Mouse (Mus musculus) brain, adult 2 months (tissue): ENCODE results near the gene E2f1.

Source experiments
- DNase-seq: peaks from one replicate; pipeline ENCODE4 v3.0.0; 2011; ENCODE audit warnings: low read depth, low spot score

Gene E2f1

DNA sequence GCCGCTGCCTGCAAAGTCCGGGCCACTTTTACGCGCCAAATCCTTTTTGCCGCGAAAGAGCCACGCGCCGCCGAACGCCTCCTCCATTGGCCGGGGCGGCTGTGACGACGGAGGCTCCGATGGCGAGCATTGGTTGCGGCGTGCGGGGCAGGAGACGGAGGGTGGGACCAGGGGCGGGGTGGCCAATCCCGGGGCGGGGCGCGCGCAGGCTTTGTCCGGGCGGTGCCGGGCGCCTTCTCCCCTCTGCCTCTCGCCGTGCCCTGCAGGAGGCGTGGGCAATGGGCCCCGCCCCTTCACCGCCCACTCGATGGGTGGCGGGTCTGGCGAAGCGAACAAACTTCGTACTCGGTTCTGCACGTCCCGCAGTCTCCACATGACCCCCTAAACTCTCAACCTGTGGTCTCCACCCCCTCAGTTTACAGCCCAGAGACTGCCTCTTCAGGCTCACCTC is at the start of gene E2f1:
E2f1 (minus strand) TSS at position 57 of the 451 bp plus-strand sequence.
- peak; percentile 97 for DNase-seq

DNA sequence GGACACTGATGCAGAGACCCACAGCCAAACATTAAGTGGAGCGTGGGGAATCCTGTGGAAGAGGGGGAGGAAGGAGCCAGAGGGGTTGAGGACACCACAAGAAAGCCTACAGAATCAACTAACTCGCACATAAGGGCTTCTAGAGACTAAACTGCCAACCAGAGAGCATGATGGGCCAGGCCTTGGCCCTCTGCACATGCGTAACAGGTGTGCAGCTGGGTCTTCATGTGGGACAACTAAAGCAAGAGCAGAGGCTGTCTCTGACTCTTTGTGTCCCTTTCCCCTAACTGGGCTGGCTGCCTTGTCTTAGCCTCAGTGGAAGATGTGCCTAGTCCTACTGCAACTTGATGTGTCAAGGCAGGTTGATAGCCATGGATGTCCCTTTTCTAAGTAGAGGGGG is 47.4 kb upstream of the E2f1 start:
- no peak for DNase-seq

GRCm38 (mm10) chr2:154615674-154616073 is 46.0 kb upstream of the E2f1 start:
- no peak for DNase-seq

DNA sequence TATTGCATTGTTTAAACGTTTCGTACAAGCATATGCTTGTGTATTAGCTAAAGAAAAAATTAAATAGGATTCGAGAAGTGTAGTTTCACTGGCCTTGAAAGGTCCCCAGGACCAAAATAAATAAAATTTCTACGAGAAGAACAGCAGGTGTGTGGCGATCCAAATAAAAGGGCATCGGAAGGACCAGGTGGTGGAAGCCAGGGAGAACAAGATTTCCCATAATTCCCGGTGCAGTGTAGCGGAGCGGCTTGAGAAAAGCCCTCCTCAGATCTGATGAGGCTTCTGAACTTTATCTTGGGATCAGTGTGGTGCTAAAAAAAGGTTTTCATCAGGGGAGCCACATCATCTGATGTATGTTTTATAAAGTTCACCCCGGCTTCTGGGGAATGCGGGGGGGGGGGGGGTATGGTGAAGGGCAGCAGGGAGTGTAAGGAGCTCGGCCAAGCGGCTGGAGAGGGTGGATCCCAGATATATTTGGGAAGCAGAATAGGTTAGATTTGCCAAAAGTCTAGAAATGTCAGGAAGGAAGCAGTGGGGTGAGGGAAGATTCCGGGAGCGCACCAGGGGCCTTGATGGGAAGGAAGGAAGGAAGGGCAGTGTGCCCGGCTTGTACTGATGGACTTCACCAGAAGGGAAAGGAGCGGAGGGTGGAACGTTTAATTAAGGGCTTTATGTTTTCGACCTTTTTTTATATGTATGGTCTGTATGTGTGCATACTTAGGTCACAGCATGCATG is 45.3 kb upstream of the E2f1 start:
- peak; percentile 83 for DNase-seq

DNA sequence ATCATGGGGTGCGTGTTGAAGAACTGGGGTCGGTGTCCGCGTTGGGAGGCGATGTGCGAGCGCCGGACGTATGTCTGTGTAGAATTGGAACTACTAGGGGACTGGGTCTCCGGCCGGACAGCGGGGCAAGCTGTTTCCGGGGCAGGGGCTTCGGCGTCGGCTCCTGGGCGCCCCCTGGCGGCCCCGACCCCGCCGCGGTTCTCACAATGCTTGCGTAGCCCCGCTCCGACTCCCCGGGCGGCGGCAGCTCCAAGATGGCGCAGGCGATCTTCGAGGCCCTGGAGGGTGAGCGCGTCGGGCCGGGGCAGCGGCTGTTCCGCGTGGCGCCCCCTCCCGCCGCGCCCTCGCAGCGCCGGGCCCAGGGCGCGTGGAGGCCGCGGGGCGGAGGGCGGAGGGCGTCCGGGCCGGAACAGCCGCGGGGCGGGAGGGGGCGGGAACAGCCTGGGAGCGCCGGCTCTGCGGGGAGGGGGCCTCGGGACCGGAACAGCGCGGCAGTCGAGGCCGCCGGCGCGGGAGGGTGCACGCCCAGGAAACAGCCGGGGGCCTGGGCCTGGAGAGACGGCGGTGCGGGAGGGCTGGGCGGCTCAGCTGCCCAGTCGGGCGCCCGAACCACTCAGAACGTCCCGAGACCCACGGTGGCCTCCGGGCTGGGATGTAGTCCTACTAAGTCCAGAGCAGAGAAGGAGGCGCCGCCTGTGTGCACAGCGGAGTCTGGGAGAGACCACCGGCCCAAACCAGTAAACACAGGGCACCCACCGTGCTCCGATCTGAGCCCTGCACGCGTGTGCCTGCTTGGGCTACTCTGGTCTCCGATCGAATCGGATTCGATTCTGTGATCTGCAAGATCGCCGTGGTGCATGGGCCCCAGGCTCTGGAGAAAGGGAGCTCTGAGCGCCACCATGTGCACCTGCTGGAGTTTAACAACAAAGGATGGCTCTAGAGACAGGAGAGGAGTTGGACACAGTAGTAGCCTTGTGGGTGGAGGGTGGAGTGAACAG is 43.7 kb upstream of the E2f1 start, which contains the start of the genes Zfp341 and 4930519P11Rik:
Zfp341 (plus strand) TSS at position 180 of the 998 bp plus-strand sequence.
4930519P11Rik (minus strand) TSS at position 320 of the 998 bp plus-strand sequence.
- DNase-seq = peak; percentile 95

GRCm38 (mm10) chr2:154609050-154609767 is 39.5 kb upstream of the E2f1 start:
- no peak for DNase-seq

DNA sequence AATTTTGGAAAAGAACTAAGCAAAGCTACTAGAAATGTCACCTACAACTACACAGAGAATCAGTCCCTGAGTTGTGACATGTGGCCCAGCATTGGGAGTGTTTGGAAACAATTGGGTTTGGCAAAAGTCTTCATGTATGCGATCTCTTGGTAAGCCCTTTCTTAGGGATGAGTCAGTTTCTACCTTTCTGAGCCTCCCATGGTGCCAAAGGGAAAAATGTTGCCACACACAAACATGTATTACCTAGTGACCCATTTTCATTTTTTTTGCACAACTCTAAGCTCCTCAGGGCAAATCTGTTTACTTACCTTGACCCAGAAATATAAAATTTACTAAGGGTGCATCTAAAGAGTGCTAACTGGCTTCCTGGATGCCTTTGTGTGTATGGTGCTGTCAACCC is 37.3 kb upstream of the E2f1 start:
- DNase-seq = no peak

DNA sequence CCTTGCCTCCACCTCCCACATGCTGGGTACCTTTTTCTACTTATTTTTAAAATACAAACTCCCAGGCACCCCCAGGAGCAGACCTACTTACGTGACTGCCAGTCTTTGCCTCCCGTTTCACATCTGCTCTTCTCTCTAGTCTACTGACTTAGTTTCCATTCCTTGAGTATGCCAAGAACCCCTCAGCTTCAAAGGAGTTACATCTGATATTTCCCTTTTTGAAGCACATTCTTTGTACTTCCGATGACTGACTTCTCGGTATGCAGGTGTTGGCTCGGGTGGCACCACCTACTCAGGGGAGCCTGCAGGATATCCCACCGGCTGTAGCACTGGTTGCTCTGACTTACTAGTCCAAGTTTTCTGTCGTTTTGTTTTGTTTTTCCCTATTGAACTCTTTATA is 34.5 kb upstream of the E2f1 start:
- DNase-seq = no peak

DNA sequence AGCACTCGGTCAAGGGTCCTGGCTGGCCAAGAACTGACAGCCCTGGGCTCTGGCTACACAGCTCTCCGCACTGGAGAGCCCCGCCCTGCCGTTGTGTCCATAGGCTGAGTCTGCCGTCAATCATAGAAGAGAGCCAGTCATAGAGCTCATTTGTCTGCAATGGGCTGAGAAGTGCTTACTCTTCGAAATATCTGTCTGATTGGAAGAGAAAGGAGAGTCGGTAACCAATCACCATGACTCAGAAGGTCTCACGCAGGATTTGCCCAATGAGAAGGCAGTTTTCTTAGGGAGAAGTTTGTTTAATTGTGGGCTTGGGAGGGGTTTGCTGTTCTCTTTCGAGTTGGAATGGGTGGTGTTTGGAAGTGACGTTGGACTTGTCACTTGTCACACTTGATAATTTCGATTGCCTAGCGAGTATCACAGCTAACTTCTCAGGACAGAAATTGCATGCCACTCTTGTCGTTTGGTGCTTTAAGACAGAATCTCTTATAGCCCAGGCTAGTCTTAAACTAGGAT is 34.0 kb upstream of the E2f1 start, which contains the start of gene Pxmp4:
Pxmp4 (minus strand) TSS at position 71 of the 516 bp plus-strand sequence.
- peak; percentile 99 for DNase-seq

DNA sequence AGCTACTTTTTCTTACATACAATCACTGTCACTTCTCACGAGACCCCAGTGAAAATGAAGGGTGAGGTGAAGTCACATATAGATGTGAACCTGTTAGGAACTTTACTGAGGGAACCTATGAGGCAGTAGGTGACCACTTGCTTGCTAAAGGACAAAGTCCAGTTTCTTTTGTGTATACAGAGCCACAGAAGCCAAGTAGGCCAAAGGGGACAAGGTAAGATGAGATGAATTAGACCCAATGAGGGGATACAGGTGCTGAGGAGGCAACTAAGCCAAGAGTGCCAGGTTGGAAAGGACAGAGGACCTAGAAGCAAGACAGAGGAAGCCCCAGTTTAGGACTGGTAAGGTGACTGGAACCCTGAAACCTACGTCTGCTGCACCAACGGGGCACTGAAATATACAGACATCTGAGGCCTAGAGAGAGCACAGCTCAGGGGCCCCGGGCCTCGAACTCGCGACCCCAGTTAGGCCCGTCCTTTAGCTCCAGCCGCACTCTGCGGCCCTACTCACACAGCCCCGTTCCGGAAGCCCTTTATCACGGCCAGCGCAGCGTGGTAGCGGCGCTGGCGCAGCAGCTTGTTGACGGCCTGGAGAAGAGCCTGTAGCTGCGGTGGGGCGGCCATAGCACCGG is 33.4 kb upstream of the E2f1 start:
- no peak for DNase-seq

- DNase-seq = no peak
Measured at GRCm38 (mm10) chr2:154601324-154601723, 31.6 kb upstream of the E2f1 start.

DNA sequence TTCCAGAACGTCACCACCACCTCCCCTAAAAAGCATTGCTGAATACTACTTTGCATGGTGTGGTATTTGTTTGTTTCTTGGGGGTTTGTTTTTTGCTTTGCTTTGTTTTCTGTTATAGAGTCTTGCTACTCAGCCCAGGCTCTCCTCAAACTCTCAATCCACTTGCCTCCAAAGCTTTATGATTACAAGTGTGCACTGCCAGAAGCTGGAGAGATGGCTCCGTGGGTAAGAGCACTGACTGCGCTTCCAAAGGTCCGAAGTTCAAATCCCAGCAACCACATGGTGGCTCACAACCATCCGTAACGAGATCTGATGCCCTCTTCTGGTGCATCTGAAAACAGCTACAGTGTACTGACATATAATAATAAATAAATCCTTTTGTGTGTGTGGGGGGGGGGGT is 30.9 kb upstream of the E2f1 start:
- no peak for DNase-seq

GRCm38 (mm10) chr2:154597399-154597798 is 27.7 kb upstream of the E2f1 start:
- no peak for DNase-seq

DNA sequence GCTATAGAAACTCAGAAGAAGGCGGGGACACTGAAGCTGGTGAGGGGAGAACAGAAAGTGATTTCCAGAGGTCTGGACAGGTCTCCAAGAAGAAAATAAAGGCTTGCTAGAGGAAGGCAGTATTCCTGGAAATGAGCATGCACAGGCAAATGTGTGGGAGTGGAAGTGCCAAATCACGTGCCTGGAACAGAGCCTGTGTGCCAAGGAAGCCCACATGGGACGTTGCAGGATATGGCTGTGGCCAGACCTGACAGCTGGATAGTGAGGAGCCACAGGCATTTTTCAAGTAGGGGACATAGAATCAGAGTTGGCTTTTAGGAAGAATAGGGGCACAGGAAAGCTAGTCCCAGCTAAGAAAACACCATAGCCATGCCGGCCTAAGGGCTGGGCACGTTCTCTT is 26.1 kb upstream of the E2f1 start:
- DNase-seq = peak; percentile 63

DNA sequence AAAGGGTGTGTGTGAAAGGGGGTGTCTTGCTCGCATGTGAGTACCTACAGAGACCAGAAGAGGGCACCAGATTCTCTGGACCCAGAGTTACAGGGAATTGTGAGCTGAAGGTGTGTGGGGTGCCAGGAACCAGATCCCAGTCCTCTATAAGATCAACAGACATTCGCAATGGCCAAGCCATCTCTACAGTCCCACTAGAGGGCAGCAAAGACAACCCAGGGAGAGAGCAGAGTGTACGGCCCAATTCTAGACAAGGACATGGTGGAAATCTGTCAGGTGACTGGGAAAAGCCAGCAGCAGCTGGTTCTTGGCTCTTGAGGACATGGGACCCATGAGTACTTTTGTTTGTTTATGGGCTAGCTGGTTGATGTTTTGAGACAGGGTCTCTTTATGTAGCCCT is 23.3 kb upstream of the E2f1 start:
- DNase-seq = peak; percentile 51

GRCm38 (mm10) chr2:154591239-154591638 is 21.5 kb upstream of the E2f1 start:
- no peak for DNase-seq

GRCm38 (mm10) chr2:154589051-154589450 is 19.4 kb upstream of the E2f1 start:
- DNase-seq = peak; percentile 70

GRCm38 (mm10) chr2:154586405-154586804 is 16.7 kb upstream of the E2f1 start:
- DNase-seq = peak; percentile 41

- peak; percentile 33 for DNase-seq
Measured at GRCm38 (mm10) chr2:154584931-154585601, 15.4 kb upstream of the E2f1 start.
